Mouse (Mus musculus) CD4-positive helper T cell, adult 2 months (primary cell): Measurements from ENCODE around the gene Cmtm3.

Experiments
- DNase-seq: peaks from one replicate; pipeline ENCODE4 v3.0.0-alpha.2; 2012; ENCODE audit warnings: low read depth, missing footprints, low spot score

Cmtm3 gene

GRCm38 (mm10) chr8:104383296-104383695, 44.1 kb downstream of the Cmtm3 start:
- no peak for DNase-seq

GRCm38 (mm10) chr8:104383977-104384376, 44.8 kb downstream of the Cmtm3 start:
- no peak for DNase-seq

GRCm38 (mm10) chr8:104386693-104387092, 47.5 kb downstream of the Cmtm3 start:
- DNase-seq: no peak

GRCm38 (mm10) chr8:104387501-104387900, 48.3 kb downstream of the Cmtm3 start:
- DNase-seq: no peak

- no peak for DNase-seq
Observed at GRCm38 (mm10) chr8:104387980-104388379, 48.8 kb downstream of the Cmtm3 start.

GRCm38 (mm10) chr8:104390245-104390644, 51.0 kb downstream of the Cmtm3 start:
- no peak for DNase-seq

DNA sequence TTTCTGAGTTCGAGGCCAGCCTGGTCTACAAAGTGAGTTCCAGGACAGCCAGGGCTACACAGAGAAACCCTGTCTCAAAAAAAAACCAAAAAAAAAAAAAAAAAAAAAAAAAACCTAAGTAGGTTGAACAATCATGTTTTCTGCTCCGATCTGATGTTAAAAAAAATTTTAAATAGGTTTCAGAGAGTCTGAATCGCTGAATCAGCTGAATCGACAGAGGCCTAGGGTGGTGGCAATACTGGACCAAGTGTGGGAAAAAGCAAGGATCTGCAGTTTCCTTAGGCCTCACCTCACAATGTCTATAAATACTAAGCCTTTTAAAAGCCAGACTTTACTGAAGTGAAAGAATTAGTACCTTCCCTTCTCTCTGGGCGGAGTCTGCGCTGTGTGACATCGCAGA, 53.9 kb downstream of the Cmtm3 start:
- no peak for DNase-seq

- no peak for DNase-seq
Observed at GRCm38 (mm10) chr8:104393767-104394166, 54.6 kb downstream of the Cmtm3 start.

- peak; percentile 62 for DNase-seq
Observed at GRCm38 (mm10) chr8:104394801-104395702, 55.8 kb downstream of the Cmtm3 start.

GRCm38 (mm10) chr8:104395703-104396357, 56.6 kb downstream of the Cmtm3 start, which contains the start of gene Cmtm4:
Cmtm4 (minus strand) TSS chr8:104395807.
- no peak for DNase-seq
